Mouse (Mus musculus) heart, embryonic 13.5 days (tissue): ENCODE data around the gene Igf1r. TPM values are rescaled to one million over a fixed set of nuclear protein-coding genes. Genes with fewer than 3 reads are reported as not detected.

Experiments used
- ATAC-seq: fragments of 200-750 bp; cut with Nextera tagmentation; 2 replicates; pipeline ENCODE4 v1.8.0; 2017; ENCODE audit warnings: moderate TSS enrichment; ENCODE audit not compliant: insufficient number of reproducible peaks, low FRiP score, low TSS enrichment; ENCODE audit errors: extremely low read depth
- H3K27ac ChIP-seq: fragments of 300-500 bp; sonication (generic); replicated peaks from 2 replicates; pipeline ENCODE4 v1.5.1; 2015; ENCODE audit warnings: moderate library complexity, mild to moderate bottlenecking, inconsistent platforms
- H3K27me3 ChIP-seq: fragments of 300-500 bp; sonication (generic); replicated peaks from 2 replicates; pipeline ENCODE4 v1.6.1; 2015; ENCODE audit warnings: mild to moderate bottlenecking, inconsistent platforms
- H3K36me3 ChIP-seq: fragments of 300-500 bp; sonication (generic); 2 replicates; pipeline ENCODE4 v1.6.1; 2015; ENCODE audit warnings: mild to moderate bottlenecking, inconsistent platforms
- H3K4me1 ChIP-seq: fragments of 300-500 bp; sonication (generic); 2 replicates; pipeline ENCODE4 v1.6.1; 2015; ENCODE audit warnings: inconsistent platforms
- H3K4me2 ChIP-seq: fragments of 300-500 bp; sonication (generic); 2 replicates; pipeline ENCODE4 v1.6.1; 2015; ENCODE audit warnings: inconsistent platforms, mild to moderate bottlenecking, moderate library complexity
- H3K4me3 ChIP-seq: fragments of 300-500 bp; sonication (generic); 2 replicates; pipeline ENCODE4 v1.5.1; 2015; ENCODE audit warnings: moderate library complexity, mild to moderate bottlenecking, inconsistent platforms
- H3K9ac ChIP-seq: fragments of 300-500 bp; sonication (generic); 2 replicates; pipeline ENCODE4 v1.6.1; 2015; ENCODE audit warnings: inconsistent platforms, mild to moderate bottlenecking, moderate library complexity
- H3K9me3 ChIP-seq: fragments of 300-500 bp; sonication (generic); 2 replicates; pipeline ENCODE4 v1.6.1; 2016; ENCODE audit warnings: inconsistent platforms
- WGBS: fragments of 180-500 bp; shearing (Covaris S2); methylation state at CpG from one replicate; pipeline ENCODE4 v1.1.7; 2015; ENCODE audit warnings: mixed read lengths; 5-methylcytosine and 5-hydroxymethylcytosine counted together
- polyA plus RNA-seq: library from polyadenylated mRNA; unstranded; fragments of >200 nt; fragmentation: Nextera tagmentation; extraction: Ambion mirVana; gene quantifications from 2 replicates; pipeline ENCODE4 v1.2.1, GENCODE M21; 2015

Igf1r gene
- polyA plus RNA-seq, 1 experiment from 2014 or later: 15.0 TPM

- WGBS: 60% methylated on average over 3 of the region's 3 CpGs
Observed at GRCm38 (mm10) chr7:68075401-68075800, 122.8 kb downstream of the Igf1r start.

GRCm38 (mm10) chr7:68080122-68080845, 127.7 kb downstream of the Igf1r start:
- Histone ChIP-seq H3K27me3 (no peaks in the 10 kb centered on the region), H3K9me3 (no peaks in the 10 kb centered on the region), H3K36me3 (no peaks in the 10 kb centered on the region), H3K4me2 (peak overlapping the region; percentile 3; the same call in 1 of the 2 replicates), H3K4me1 (peaks cover 81% of the 10 kb centered on the region), H3K27ac (peak overlapping the region; percentile 83), H3K4me3 (no peak overlapping the region), H3K9ac (no peak overlapping the region)
- no peak for ATAC-seq
- 42% methylated on average over 11 of the region's 11 CpGs for WGBS

More at GRCm38 (mm10) chr7:68075401-68075800, 122.8 kb downstream of the Igf1r start:
- H3K27ac ChIP-seq: peak overlapping the region; percentile 51
- no peaks in the 10 kb centered on the region for H3K9me3 ChIP-seq
- no peak overlapping the region for H3K4me2 ChIP-seq
- H3K4me3 ChIP-seq: no peak overlapping the region
- no peaks in the 10 kb centered on the region for H3K27me3 ChIP-seq
- H3K4me1 ChIP-seq: peaks cover 84% of the 10 kb centered on the region
- H3K36me3 ChIP-seq: no peaks in the 10 kb centered on the region
- H3K9ac ChIP-seq: peak overlapping the region; percentile 2; the same call in 1 of the 2 replicates
- ATAC-seq: no peak

- Histone ChIP-seq H3K27ac (peak overlapping the region; percentile 90), H3K4me3 (peak overlapping the region; percentile 28; the same call in 1 of the 2 replicates), H3K4me1 (peaks cover 83% of the 10 kb centered on the region), H3K27me3 (no peaks in the 10 kb centered on the region), H3K9ac (peak overlapping the region; percentile 74), H3K4me2 (peak overlapping the region; percentile 62), H3K36me3 (0 out of 2 replicates have a peak, but pooled peaks cover 3% of the 10 kb centered on the region), H3K9me3 (no peaks in the 10 kb centered on the region)
- ATAC-seq: peak; percentile 43; the same call in 1 of the 2 replicates
- 3% methylated on average over 12 of the region's 12 CpGs for WGBS
Observed at GRCm38 (mm10) chr7:68085338-68085737, 132.7 kb downstream of the Igf1r start.

- H3K27ac ChIP-seq: peak overlapping the region; percentile 90
- peaks cover 77% of the 10 kb centered on the region for H3K4me1 ChIP-seq
- WGBS: 41% methylated on average over 4 of the region's 4 CpGs
- peak overlapping the region; percentile 74 for H3K9ac ChIP-seq
- H3K4me3 ChIP-seq: no peak overlapping the region
- ATAC-seq: no peak
- H3K9me3 ChIP-seq: no peaks in the 10 kb centered on the region
- peak overlapping the region; percentile 62 for H3K4me2 ChIP-seq
- no peaks in the 10 kb centered on the region for H3K27me3 ChIP-seq
- H3K36me3 ChIP-seq: 0 out of 2 replicates have a peak, but pooled peaks cover 4% of the 10 kb centered on the region
Observed at GRCm38 (mm10) chr7:68085870-68086341, 133.3 kb downstream of the Igf1r start.

- Histone ChIP-seq H3K27ac (no peak overlapping the region), H3K36me3 (0 out of 2 replicates have a peak, but pooled peaks cover 4% of the 10 kb centered on the region), H3K9me3 (no peaks in the 10 kb centered on the region), H3K4me3 (no peak overlapping the region), H3K27me3 (no peaks in the 10 kb centered on the region), H3K4me2 (no peak overlapping the region), H3K9ac (no peak overlapping the region), H3K4me1 (peaks cover 73% of the 10 kb centered on the region)
- 72% methylated on average over 4 of the region's 4 CpGs for WGBS
- no peak for ATAC-seq
Observed at GRCm38 (mm10) chr7:68087496-68087895, 134.9 kb downstream of the Igf1r start.

- peaks cover 62% of the 10 kb centered on the region for H3K4me1 ChIP-seq
- no peak overlapping the region; the same call in 1 of the 2 replicates for H3K9ac ChIP-seq
- no peak overlapping the region for H3K4me2 ChIP-seq
- no peak overlapping the region for H3K27ac ChIP-seq
- H3K4me3 ChIP-seq: no peak overlapping the region
- 79% methylated on average over 6 of the region's 6 CpGs for WGBS
- H3K27me3 ChIP-seq: no peaks in the 10 kb centered on the region
- H3K36me3 ChIP-seq: 0 out of 2 replicates have a peak, but pooled peaks cover 7% of the 10 kb centered on the region
- H3K9me3 ChIP-seq: no peaks in the 10 kb centered on the region
- no peak for ATAC-seq
Observed at GRCm38 (mm10) chr7:68088825-68089224, 136.2 kb downstream of the Igf1r start.

- Histone ChIP-seq H3K27me3 (no peaks in the 10 kb centered on the region), H3K4me3 (no peak overlapping the region), H3K4me2 (no peak overlapping the region), H3K4me1 (peaks cover 54% of the 10 kb centered on the region), H3K9ac (no peak overlapping the region), H3K36me3 (peaks cover 12% of the 10 kb centered on the region; the same call in 1 of the 2 replicates), H3K27ac (no peak overlapping the region), H3K9me3 (no peaks in the 10 kb centered on the region)
- ATAC-seq: no peak
- 58% methylated on average over 10 of the region's 10 CpGs for WGBS
Observed at GRCm38 (mm10) chr7:68089725-68090124, 137.1 kb downstream of the Igf1r start.

GRCm38 (mm10) chr7:68090576-68090975, 137.9 kb downstream of the Igf1r start:
- Histone ChIP-seq H3K4me3 (no peak overlapping the region), H3K9ac (no peak overlapping the region), H3K27ac (no peak overlapping the region), H3K4me1 (peaks cover 50% of the 10 kb centered on the region), H3K4me2 (no peak overlapping the region), H3K36me3 (peaks cover 14% of the 10 kb centered on the region; the same call in 1 of the 2 replicates), H3K9me3 (no peaks in the 10 kb centered on the region), H3K27me3 (no peaks in the 10 kb centered on the region)
- WGBS: 85% methylated on average over 8 of the region's 8 CpGs
- ATAC-seq: no peak

- peaks cover 49% of the 10 kb centered on the region for H3K4me1 ChIP-seq
- no peak overlapping the region for H3K4me3 ChIP-seq
- H3K4me2 ChIP-seq: no peak overlapping the region
- H3K27ac ChIP-seq: no peak overlapping the region
- WGBS: 51% methylated on average over 8 of the region's 8 CpGs
- ATAC-seq: no peak
- H3K9me3 ChIP-seq: no peaks in the 10 kb centered on the region
- no peaks in the 10 kb centered on the region for H3K27me3 ChIP-seq
- no peak overlapping the region for H3K9ac ChIP-seq
- H3K36me3 ChIP-seq: peaks cover 14% of the 10 kb centered on the region; the same call in 1 of the 2 replicates
Observed at GRCm38 (mm10) chr7:68092304-68092978, 139.8 kb downstream of the Igf1r start.

GRCm38 (mm10) chr7:68093817-68094216, 141.2 kb downstream of the Igf1r start:
- H3K27ac ChIP-seq: no peak overlapping the region
- H3K4me1 ChIP-seq: peaks cover 45% of the 10 kb centered on the region
- no peak for ATAC-seq

GRCm38 (mm10) chr7:68095574-68095973, 142.9 kb downstream of the Igf1r start:
- no peak overlapping the region for H3K4me3 ChIP-seq
- H3K4me1 ChIP-seq: peaks cover 39% of the 10 kb centered on the region
- 83% methylated on average over 4 of the region's 4 CpGs for WGBS
- no peaks in the 10 kb centered on the region for H3K27me3 ChIP-seq
- H3K27ac ChIP-seq: no peak overlapping the region
- H3K4me2 ChIP-seq: no peak overlapping the region
- H3K36me3 ChIP-seq: peaks cover 10% of the 10 kb centered on the region; the same call in 1 of the 2 replicates
- ATAC-seq: no peak
- H3K9ac ChIP-seq: no peak overlapping the region
- no peaks in the 10 kb centered on the region for H3K9me3 ChIP-seq

More at GRCm38 (mm10) chr7:68093817-68094216, 141.2 kb downstream of the Igf1r start:
- Histone ChIP-seq H3K9me3 (no peaks in the 10 kb centered on the region), H3K9ac (no peak overlapping the region), H3K27me3 (no peaks in the 10 kb centered on the region), H3K36me3 (peaks cover 14% of the 10 kb centered on the region; the same call in 1 of the 2 replicates), H3K4me3 (no peak overlapping the region), H3K4me2 (no peak overlapping the region)
- WGBS: 80% methylated on average over 9 of the region's 9 CpGs
